Mouse (Mus musculus) G1E (cell line): ENCODE measurements around the gene Hoxd9.

Source experiments
- CTCF ChIP-seq: IDR thresholded peaks from 2 replicates; pipeline ENCODE4 v1.5.1; 2012; ENCODE audit warnings: low read depth, low read length, inconsistent platforms, mixed read lengths
- GATA1 ChIP-seq: IDR thresholded peaks from 2 replicates; pipeline ENCODE4 v1.6.1; 2012; ENCODE audit warnings: borderline replicate concordance, low read length, inconsistent platforms, mixed read lengths
- GATA2 ChIP-seq: IDR thresholded peaks from 2 replicates; pipeline ENCODE4 v1.6.1; 2012; ENCODE audit warnings: low read depth, low read length, inconsistent platforms, borderline replicate concordance
- POLR2AphosphoS5 ChIP-seq: IDR thresholded peaks from 2 replicates; pipeline ENCODE4 v1.6.1; 2012; ENCODE audit warnings: low read depth, low read length, inconsistent platforms; ENCODE audit not compliant: insufficient replicate concordance
- TAL1 ChIP-seq: conservative IDR thresholded peaks from 2 replicates; pipeline ENCODE4 v1.6.1; 2012; ENCODE audit warnings: low read depth, low read length, inconsistent platforms, mixed read lengths

GRCm38 (mm10) chr2:74659507-74660005 is 38.0 kb upstream of the Hoxd9 start, which contains the start of gene Evx2:
- TF ChIP-seq TAL1, result no peak
- TF ChIP-seq CTCF, result no peak
- TF ChIP-seq GATA1, result no peak
- no peak for TF ChIP-seq GATA2
- no peak for TF ChIP-seq POLR2AphosphoS5
